In the genomic region with DNA sequence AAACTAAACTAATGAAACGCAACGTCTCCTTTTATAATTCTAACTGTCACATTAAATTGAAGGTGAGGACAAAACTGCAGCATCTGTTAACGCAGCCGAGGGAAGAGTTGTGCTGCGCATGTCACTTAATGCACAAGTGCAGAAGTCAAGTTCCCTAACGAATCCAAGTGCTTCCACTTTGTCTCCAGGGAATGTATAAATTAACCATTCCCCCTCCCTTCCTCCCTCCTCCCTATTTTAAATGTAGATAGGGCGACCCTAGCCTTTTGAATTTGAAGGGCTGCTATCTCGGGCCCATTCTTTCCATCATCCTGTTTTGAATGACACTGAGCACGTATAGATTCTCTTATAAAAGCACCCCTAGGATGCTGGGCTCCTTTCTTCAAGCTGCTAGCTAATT, we compare ENCODE assay signal across 7 mouse cellular contexts. TPM values are rescaled to one million over a fixed set of nuclear protein-coding genes. Genes with fewer than 3 reads are reported as not detected.
DNase-seq lines count a peak whose midpoint lies in the region; ATAC-seq and TF ChIP-seq lines count a peak whose summit lies in the region.

No protein-coding gene starts in this region.

- peak overlapping the region; percentile 97 for H3K9ac ChIP-seq in limb, embryonic 14.5 days (ENCODE audit: low read depth, low read length, severe bottlenecking)
- no peak overlapping the region for H3K9ac ChIP-seq in stomach, postnatal 0 days (ENCODE audit: low read length)

- DNase-seq in limb, embryonic 14.5 days (ENCODE audit: low spot score): no peak
- no peak for DNase-seq in stomach, postnatal 0 days (ENCODE audit: low spot score)
- DNase-seq in adrenal gland, postnatal 14 days: no peak
- no peak for DNase-seq in left cerebral cortex, adult 9 months (ENCODE audit: low spot score in 2 of 2)

- 13% methylated on average over 9 of the region's 9 CpGs for WGBS in limb, embryonic 14.5 days
- 38% methylated on average over 9 of the region's 9 CpGs for WGBS in stomach, postnatal 0 days

- ATAC-seq in megakaryocyte, adult 5-6 weeks (ENCODE audit: poor library complexity, severe bottlenecking): no peak
- no peak for ATAC-seq in limb, embryonic 14.5 days (ENCODE audit: low FRiP score, low read depth)
- no peak for ATAC-seq in stomach, postnatal 0 days (ENCODE audit: low FRiP score, low TSS enrichment)

- no peak for TF ChIP-seq CTCF in embryonic fibroblast, embryonic 13.5 days (IDR thresholded peaks at IDR 0.05; ENCODE audit: borderline replicate concordance, insufficient read depth, low read length)
- no peak for TF ChIP-seq CTCF in stomach, postnatal 0 days (IDR thresholded peaks at IDR 0.05; ENCODE audit: low read depth)

- peaks cover 38% of the 10 kb centered on the region for H3K4me1 ChIP-seq in megakaryocyte, embryonic 14.5 days
- peaks cover 6% of the 10 kb centered on the region for H3K4me1 ChIP-seq in embryonic fibroblast, embryonic 13.5 days (ENCODE audit: control insufficient read depth, insufficient read depth, low read length)
- H3K4me1 ChIP-seq in limb, embryonic 14.5 days (ENCODE audit: control insufficient read depth, insufficient read depth, low read length): peaks cover 23% of the 10 kb centered on the region
- H3K4me1 ChIP-seq in stomach, postnatal 0 days (replicated peaks; ENCODE audit: control insufficient read depth, insufficient read depth): no peaks in the 10 kb centered on the region

- no peaks in the 10 kb centered on the region for H3K36me3 ChIP-seq in megakaryocyte, embryonic 14.5 days (replicated peaks; ENCODE audit: low read length)
- H3K36me3 ChIP-seq in limb, embryonic 14.5 days (ENCODE audit: control insufficient read depth, insufficient read depth, low read length): no peaks in the 10 kb centered on the region
- H3K36me3 ChIP-seq in stomach, postnatal 0 days (ENCODE audit: control insufficient read depth, insufficient read depth, low read length): no peaks in the 10 kb centered on the region

- H3K27me3 ChIP-seq in megakaryocyte, embryonic 14.5 days (replicated peaks): peaks cover 2% of the 10 kb centered on the region
- H3K27me3 ChIP-seq in limb, embryonic 14.5 days (ENCODE audit: control insufficient read depth, insufficient read depth, low read length): no peaks in the 10 kb centered on the region
- H3K27me3 ChIP-seq in stomach, postnatal 0 days (ENCODE audit: control insufficient read depth, insufficient read depth, low read length): no peaks in the 10 kb centered on the region

- H3K27ac ChIP-seq in embryonic fibroblast, embryonic 13.5 days (ENCODE audit: insufficient read depth, low read length): no peak overlapping the region
- no peak overlapping the region for H3K27ac ChIP-seq in limb, embryonic 14.5 days (replicated peaks; ENCODE audit: low read depth, low read length)
- no peak overlapping the region for H3K27ac ChIP-seq in stomach, postnatal 0 days (replicated peaks)

- H3K9me3 ChIP-seq in megakaryocyte, embryonic 14.5 days: no peaks in the 10 kb centered on the region
- no peaks in the 10 kb centered on the region for H3K9me3 ChIP-seq in limb, embryonic 14.5 days (ENCODE audit: control insufficient read depth, low read length)
- H3K9me3 ChIP-seq in stomach, postnatal 0 days (ENCODE audit: control insufficient read depth, low read length): no peaks in the 10 kb centered on the region

- TF ChIP-seq EP300 in stomach, postnatal 0 days (optimal IDR thresholded peaks at IDR 0.05): no peak

- TF ChIP-seq POLR2A in embryonic fibroblast, embryonic 13.5 days (IDR thresholded peaks at IDR 0.05; ENCODE audit: low read depth, low read length): no peak; the same call in 1 of the 2 replicates
- no peak for TF ChIP-seq POLR2A in limb, embryonic 14.5 days (IDR thresholded peaks at IDR 0.05; ENCODE audit: borderline replicate concordance, extremely low read depth, insufficient read depth, insufficient read length)

- peak overlapping the region; percentile 96 for H3K4me3 ChIP-seq in megakaryocyte, embryonic 14.5 days (replicated peaks)
- peak overlapping the region; percentile 49; the same call in 1 of the 2 replicates for H3K4me3 ChIP-seq in embryonic fibroblast, embryonic 13.5 days (ENCODE audit: insufficient read depth, low read length)
- peak overlapping the region; percentile 80 for H3K4me3 ChIP-seq in limb, embryonic 14.5 days (replicated peaks; ENCODE audit: low read length)
- H3K4me3 ChIP-seq in stomach, postnatal 0 days (ENCODE audit: low read depth, low read length): 0 out of 2 replicates have a peak overlapping the region, but pooled peaks have one; percentile 82

- H3K4me2 ChIP-seq in limb, embryonic 14.5 days (replicated peaks; ENCODE audit: low read depth, low read length, severe bottlenecking): peak overlapping the region; percentile 82
- peak overlapping the region; percentile 100 for H3K4me2 ChIP-seq in stomach, postnatal 0 days (replicated peaks; ENCODE audit: low read depth)

RNA-seq across cellular contexts. Expression of gene Bend3, which starts 1.2 kb away (rescaled TPM):
- polyA plus RNA-seq in megakaryocyte, embryonic 14.5 days (2012; ENCODE audit: insufficient read depth, low replicate concordance): 0.60 and 2.5 TPM in 2 replicates
- 1.5 and 2.4 TPM in 2 replicates for total RNA-seq in megakaryocyte, adult 5-6 weeks (2015)
- total RNA-seq in megakaryocyte, adult 5-6 weeks (2017): 0.84 and 1.1 TPM in 2 replicates
- 7.8 and 8.8 TPM in 2 replicates for polyA plus RNA-seq in embryonic fibroblast, embryonic 13.5 days (2011; ENCODE audit: insufficient read length, low read depth, missing spikeins)
- polyA plus RNA-seq in limb, embryonic 14.5 days (2012; rRNA removed): 9.8 and 11.4 TPM in 2 replicates
- polyA plus RNA-seq in limb, embryonic 14.5 days (2014; fragmentation: Nextera tagmentation; extraction: Ambion mirVana): 5.0 and 6.1 TPM in 2 replicates
- polyA plus RNA-seq in stomach, postnatal 0 days (2015; fragmentation: Nextera tagmentation; extraction: Ambion mirVana): 0.61 and 0.97 TPM in 2 replicates
- 7.0 and 7.2 TPM in 2 replicates for total RNA-seq in adrenal gland, postnatal 14 days (2021)

RNA-seq across cellular contexts. Expression of gene Gm9803, which starts 46.4 kb away (rescaled TPM):
- polyA plus RNA-seq in megakaryocyte, embryonic 14.5 days (2012; ENCODE audit: insufficient read depth, low replicate concordance): 14.7 and 29.5 TPM in 2 replicates
- total RNA-seq in megakaryocyte, adult 5-6 weeks (2015): 3.6 and 6.0 TPM in 2 replicates
- 1.7 and 2.1 TPM in 2 replicates for total RNA-seq in megakaryocyte, adult 5-6 weeks (2017)
- polyA plus RNA-seq in embryonic fibroblast, embryonic 13.5 days (2011; ENCODE audit: insufficient read length, low read depth, missing spikeins): 15.4 and 21.8 TPM in 2 replicates
- 4.6 and 28.3 TPM in 2 replicates for polyA plus RNA-seq in limb, embryonic 14.5 days (2012; rRNA removed)
- 12.7 and 14.4 TPM in 2 replicates for polyA plus RNA-seq in limb, embryonic 14.5 days (2014; fragmentation: Nextera tagmentation; extraction: Ambion mirVana)
- polyA plus RNA-seq in stomach, postnatal 0 days (2015; fragmentation: Nextera tagmentation; extraction: Ambion mirVana): 14.3 and 14.8 TPM in 2 replicates
- 19.7 and 21.9 TPM in 2 replicates for total RNA-seq in adrenal gland, postnatal 14 days (2021)
